Mouse (Mus musculus) midbrain, embryonic 11.5 days (tissue): ENCODE data around the gene Prkab1. TPM values are rescaled to one million over a fixed set of nuclear protein-coding genes. Genes with fewer than 3 reads are reported as not detected.
A peak's percentile ranks its signal among the peaks of the same experiment; 100 is the strongest.

ENCODE experiments used
- ATAC-seq: fragments of 200-750 bp; cut with Nextera tagmentation; 2 replicates; pipeline ENCODE4 v1.8.0; 2017; ENCODE audit warnings: moderate TSS enrichment, moderate library complexity; ENCODE audit not compliant: low FRiP score
- DNase-seq: peaks from one replicate; pipeline ENCODE4 v3.0.0; 2015; ENCODE audit warnings: low spot score; ENCODE audit errors: missing footprints
- H3K27ac ChIP-seq: fragments of 300-500 bp; sonication (generic); 2 replicates; pipeline ENCODE4 v1.5.1; 2014; ENCODE audit warnings: low read depth, low read length
- H3K27me3 ChIP-seq: fragments of 300-500 bp; sonication (generic); 2 replicates; pipeline ENCODE4 v1.6.1; 2014; ENCODE audit warnings: mild to moderate bottlenecking, low read length, moderate library complexity, mixed read lengths; ENCODE audit not compliant: control insufficient read depth, insufficient read depth
- H3K36me3 ChIP-seq: fragments of 300-500 bp; sonication (generic); 2 replicates; pipeline ENCODE4 v1.6.1; 2014; ENCODE audit warnings: mild to moderate bottlenecking, low read length, moderate library complexity, mixed read lengths; ENCODE audit not compliant: control insufficient read depth, insufficient read depth
- H3K4me1 ChIP-seq: fragments of 300-500 bp; sonication (generic); 2 replicates; pipeline ENCODE4 v1.6.1; 2014; ENCODE audit warnings: low read length; ENCODE audit not compliant: control insufficient read depth, insufficient read depth
- H3K4me2 ChIP-seq: fragments of 300-500 bp; sonication (generic); 2 replicates; pipeline ENCODE4 v1.6.1; 2014; ENCODE audit warnings: mild to moderate bottlenecking, moderate library complexity
- H3K4me3 ChIP-seq: fragments of 300-500 bp; sonication (generic); 2 replicates; pipeline ENCODE4 v1.5.1; 2014; ENCODE audit warnings: low read depth, low read length
- H3K9ac ChIP-seq: fragments of 300-500 bp; sonication (generic); 2 replicates; pipeline ENCODE4 v1.6.1; 2014; ENCODE audit warnings: low read length
- H3K9me3 ChIP-seq: fragments of 300-500 bp; sonication (generic); 2 replicates; pipeline ENCODE4 v1.6.1; 2016; ENCODE audit warnings: low read length; ENCODE audit not compliant: control insufficient read depth
- WGBS: fragments of 180-500 bp; shearing (Covaris S2); extraction: QIAGEN DNeasy Blood & Tissue Kit; methylation state at CpG from one replicate; pipeline ENCODE4 v1.1.7; 2014; 5-methylcytosine and 5-hydroxymethylcytosine counted together
- polyA plus RNA-seq: library from polyadenylated mRNA; unstranded; fragments of >200 nt; fragmentation: Nextera tagmentation; extraction: Ambion mirVana; gene quantifications from 2 replicates; pipeline ENCODE4 v1.2.1, GENCODE M21; 2014

Prkab1 gene
- polyA plus RNA-seq, 1 experiment from 2014 or later = 55.4 TPM

DNA sequence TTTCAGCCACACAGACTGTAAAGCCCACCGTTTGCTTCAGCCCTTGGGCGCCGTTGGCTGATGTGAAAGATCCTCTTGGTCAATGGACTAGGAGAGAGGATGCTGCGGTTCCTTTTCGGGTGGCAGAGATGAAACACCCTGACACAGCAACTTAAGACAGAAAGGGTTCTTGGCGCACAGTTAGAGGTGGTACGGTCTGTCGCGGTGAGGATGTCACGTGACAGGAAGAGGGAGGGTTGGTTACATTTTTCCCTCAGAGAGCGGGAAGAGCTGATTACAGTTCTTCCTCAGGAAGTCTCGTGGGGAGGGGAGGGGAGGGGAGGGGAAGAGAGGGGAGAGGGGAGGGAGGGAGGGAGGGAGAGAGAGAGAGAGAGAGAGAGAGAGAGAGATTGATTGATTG lies 13.4 kb upstream of the Prkab1 start:
- 73% methylated on average over 11 of the region's 12 CpGs for WGBS
- H3K4me3 ChIP-seq = no peak overlapping the region
- H3K27me3 ChIP-seq = no peaks in the 10 kb centered on the region
- H3K27ac ChIP-seq = no peak overlapping the region
- no peaks in the 10 kb centered on the region for H3K9me3 ChIP-seq
- H3K4me2 ChIP-seq = no peak overlapping the region
- ATAC-seq (no peak), DNase-seq (no peak)
- no peak overlapping the region for H3K9ac ChIP-seq
- H3K36me3 ChIP-seq = no peaks in the 10 kb centered on the region
- H3K4me1 ChIP-seq = peaks cover 4% of the 10 kb centered on the region; the same call in 1 of the 2 replicates

DNA sequence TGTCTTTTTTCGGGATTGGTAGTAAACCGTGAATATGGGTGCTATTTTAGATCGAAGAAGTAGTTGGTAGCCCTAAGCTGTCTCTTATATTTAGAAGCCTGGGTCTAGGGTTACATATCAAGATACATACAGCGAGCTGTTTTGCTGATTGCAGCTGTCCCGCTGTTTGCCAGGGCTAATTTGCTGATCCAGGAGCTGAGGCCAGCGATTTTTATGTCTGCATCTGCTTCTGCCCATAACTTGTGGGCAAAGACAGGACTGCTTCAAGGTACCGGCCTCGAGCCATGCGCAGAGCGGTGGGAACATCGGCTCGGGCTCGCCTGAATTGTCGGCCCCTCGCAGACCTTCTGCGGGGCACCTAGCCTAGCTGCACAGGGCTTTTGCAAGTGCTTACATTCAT lies 12.2 kb upstream of the Prkab1 start:
- Histone ChIP-seq H3K9ac (no peak overlapping the region), H3K4me3 (no peak overlapping the region), H3K4me2 (no peak overlapping the region), H3K36me3 (no peaks in the 10 kb centered on the region), H3K27ac (no peak overlapping the region), H3K4me1 (peaks cover 4% of the 10 kb centered on the region; the same call in 1 of the 2 replicates), H3K9me3 (no peaks in the 10 kb centered on the region), H3K27me3 (no peaks in the 10 kb centered on the region)
- WGBS = 55% methylated on average over 16 of the region's 16 CpGs
- no peak for DNase-seq
- no peak for ATAC-seq

DNA sequence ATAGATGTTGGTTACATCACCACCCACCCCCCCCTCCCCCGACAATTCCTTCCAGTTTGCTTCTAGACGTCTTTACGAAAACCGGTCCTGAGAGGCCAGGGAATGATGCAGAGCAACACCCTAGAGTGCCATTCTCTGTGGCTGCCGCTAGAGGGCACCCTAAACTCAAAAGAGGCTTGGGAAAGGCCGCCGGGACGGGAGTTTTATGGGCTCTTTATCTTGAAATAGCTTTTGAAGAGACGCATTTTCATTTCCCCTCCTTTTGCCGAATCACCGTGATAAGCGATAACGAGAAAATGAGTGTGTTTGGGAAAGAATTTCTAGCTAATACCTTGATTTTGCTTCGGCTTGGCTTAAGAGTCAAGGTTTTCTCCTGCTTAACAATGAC lies 6.9 kb upstream of the Prkab1 start:
- ATAC-seq (no peak; the same call in 1 of the 2 replicates), DNase-seq (peak; percentile 95)
- Histone ChIP-seq H3K4me2 (peak overlapping the region; percentile 25; the same call in 1 of the 2 replicates), H3K27me3 (no peaks in the 10 kb centered on the region), H3K27ac (no peak overlapping the region), H3K4me3 (no peak overlapping the region), H3K4me1 (peaks cover 2% of the 10 kb centered on the region; the same call in 1 of the 2 replicates), H3K9ac (no peak overlapping the region), H3K36me3 (no peaks in the 10 kb centered on the region), H3K9me3 (no peaks in the 10 kb centered on the region)
- WGBS = 3% methylated on average over 14 of the region's 14 CpGs

DNA sequence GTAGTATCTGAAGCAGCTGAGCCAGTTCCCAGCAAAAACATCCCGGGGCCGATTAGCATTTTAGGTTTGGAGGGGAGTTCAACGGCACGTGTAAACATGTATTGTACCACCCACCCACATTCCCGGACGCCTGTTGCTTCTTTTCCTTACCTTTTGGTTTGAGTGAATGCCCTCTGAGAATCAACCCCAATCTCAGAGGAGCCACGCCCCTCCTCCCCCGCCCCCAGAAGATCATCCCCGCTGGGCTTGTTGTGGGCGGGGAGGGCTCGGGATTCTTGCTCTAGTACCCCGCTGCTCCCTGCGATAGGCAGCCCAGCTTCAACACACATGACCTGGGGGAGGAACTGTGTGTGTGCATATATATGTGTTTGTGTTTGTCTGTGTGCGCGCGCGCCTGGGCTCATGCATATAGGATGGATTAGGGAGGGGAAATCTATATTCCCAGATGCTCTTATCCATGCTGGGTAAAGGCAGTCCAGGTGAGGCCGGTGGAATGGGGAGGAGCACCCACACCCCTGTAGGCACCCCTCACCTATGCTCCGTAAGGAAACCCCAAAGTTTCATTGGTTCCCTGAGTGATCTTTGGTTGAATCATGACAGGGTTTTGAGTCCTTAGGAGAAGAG lies 6.4 kb upstream of the Prkab1 start:
- H3K4me3 ChIP-seq = no peak overlapping the region
- no peak overlapping the region for H3K9ac ChIP-seq
- no peak overlapping the region for H3K27ac ChIP-seq
- no peaks in the 10 kb centered on the region for H3K27me3 ChIP-seq
- DNase-seq (no peak), ATAC-seq (peak; percentile 50; the same call in 1 of the 2 replicates)
- 4% methylated on average over 19 of the region's 19 CpGs for WGBS
- no peaks in the 10 kb centered on the region for H3K9me3 ChIP-seq
- H3K4me2 ChIP-seq = peak overlapping the region; percentile 25; the same call in 1 of the 2 replicates
- peaks cover 2% of the 10 kb centered on the region; the same call in 1 of the 2 replicates for H3K4me1 ChIP-seq
- no peaks in the 10 kb centered on the region for H3K36me3 ChIP-seq

DNA sequence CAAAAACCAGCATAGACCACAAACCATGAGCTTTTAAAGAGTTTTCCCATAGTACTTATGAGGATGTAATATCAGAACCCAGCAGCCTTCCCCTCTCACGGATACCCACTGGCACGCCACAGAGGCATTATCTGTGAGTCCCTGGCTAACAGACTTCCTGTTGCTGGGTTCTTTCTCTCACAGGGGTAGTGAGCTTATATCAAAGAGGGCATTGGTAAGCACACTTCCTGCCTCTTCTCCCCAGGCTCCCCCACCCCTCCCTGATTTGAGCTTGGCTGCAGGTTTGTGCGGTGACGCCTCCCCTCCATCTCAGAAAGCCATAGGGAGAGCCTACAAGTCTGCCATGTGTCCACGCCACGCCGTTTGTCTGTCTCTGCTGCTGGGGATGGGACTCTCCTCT lies 4.8 kb upstream of the Prkab1 start:
- H3K9me3 ChIP-seq = no peaks in the 10 kb centered on the region
- DNase-seq (no peak), ATAC-seq (no peak)
- H3K9ac ChIP-seq = no peak overlapping the region
- no peak overlapping the region for H3K4me2 ChIP-seq
- 82% methylated on average over 7 of the region's 7 CpGs for WGBS
- peaks cover 2% of the 10 kb centered on the region; the same call in 1 of the 2 replicates for H3K4me1 ChIP-seq
- no peaks in the 10 kb centered on the region for H3K27me3 ChIP-seq
- H3K27ac ChIP-seq = no peak overlapping the region
- no peaks in the 10 kb centered on the region for H3K36me3 ChIP-seq
- H3K4me3 ChIP-seq = no peak overlapping the region

DNA sequence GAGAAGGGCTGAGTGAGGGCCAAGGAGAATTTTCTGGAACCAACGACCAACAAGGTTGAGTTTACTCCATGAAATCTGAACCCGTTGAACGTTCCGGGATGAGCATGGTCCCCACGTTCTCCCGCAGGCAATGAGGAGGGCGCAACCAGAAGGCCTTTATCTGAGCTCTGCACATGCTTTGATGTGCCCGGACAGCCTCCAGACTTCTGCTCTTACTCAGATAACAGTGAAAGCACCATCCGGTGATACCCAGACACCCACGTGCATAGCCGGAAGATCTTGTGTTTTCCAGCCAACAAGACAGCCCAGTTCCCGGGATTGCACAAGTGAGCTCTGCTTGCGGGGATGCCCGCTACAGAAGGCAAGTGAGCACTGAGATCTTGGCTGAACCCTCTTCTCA lies 2.3 kb upstream of the Prkab1 start:
- DNase-seq (peak; percentile 28), ATAC-seq (no peak)
- 89% methylated on average over 14 of the region's 14 CpGs for WGBS
- Histone ChIP-seq H3K27ac (no peak overlapping the region), H3K4me3 (no peak overlapping the region), H3K4me1 (peaks cover 9% of the 10 kb centered on the region), H3K27me3 (no peaks in the 10 kb centered on the region), H3K9ac (no peak overlapping the region), H3K4me2 (no peak overlapping the region), H3K9me3 (no peaks in the 10 kb centered on the region), H3K36me3 (no peaks in the 10 kb centered on the region)

DNA sequence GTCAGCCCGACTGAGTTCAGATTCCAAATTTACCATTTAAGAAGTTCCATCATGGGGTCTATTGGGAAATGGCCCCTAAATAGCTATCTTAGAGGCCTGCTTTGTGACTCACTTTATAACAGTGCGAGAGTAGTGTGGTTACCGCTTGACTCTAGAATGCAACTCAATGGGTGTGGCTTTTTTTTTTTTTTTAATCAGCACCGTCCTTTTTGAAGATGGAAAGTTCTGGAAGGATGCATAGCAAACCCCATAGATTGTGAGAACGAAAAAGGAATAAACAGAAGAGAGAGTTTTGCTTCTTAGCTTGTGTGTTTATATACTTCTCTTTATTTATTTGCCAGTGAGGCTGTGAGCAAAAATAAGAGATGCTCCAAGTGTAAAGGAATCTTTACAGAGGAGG lies 1.8 kb upstream of the Prkab1 start:
- Histone ChIP-seq H3K36me3 (no peaks in the 10 kb centered on the region), H3K4me1 (peaks cover 9% of the 10 kb centered on the region), H3K9me3 (no peaks in the 10 kb centered on the region), H3K4me2 (no peak overlapping the region), H3K9ac (no peak overlapping the region), H3K4me3 (no peak overlapping the region), H3K27ac (no peak overlapping the region), H3K27me3 (no peaks in the 10 kb centered on the region)
- DNase-seq = no peak
- no peak for ATAC-seq
- 85% methylated on average over 5 of the region's 5 CpGs for WGBS

DNA sequence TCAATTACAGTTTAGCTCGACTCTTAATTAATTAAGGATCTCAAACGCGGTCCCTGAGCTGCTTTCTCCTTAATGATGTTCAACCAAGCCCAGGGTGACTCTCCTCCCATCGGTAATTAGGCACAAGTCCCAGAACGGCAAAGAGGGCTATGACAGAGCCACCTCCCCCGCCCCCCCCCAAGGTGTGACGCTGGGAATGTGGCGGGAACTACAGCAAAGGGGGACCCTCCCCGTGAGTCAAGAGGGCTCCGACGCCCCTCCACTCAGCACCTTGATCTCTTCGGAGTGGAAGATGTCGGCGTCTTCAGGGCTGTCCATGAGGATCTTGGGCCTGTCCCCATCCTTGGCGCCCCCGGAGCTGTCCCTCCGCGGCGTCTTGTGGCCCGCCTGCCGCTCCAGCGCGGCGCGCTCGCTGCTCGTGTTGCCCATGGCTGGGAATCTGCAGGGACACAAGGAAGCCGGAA lies 455 bp downstream of the Prkab1 start:
- Histone ChIP-seq H3K27ac (no peak overlapping the region; the same call in 1 of the 2 replicates), H3K9ac (peak overlapping the region; percentile 87), H3K4me3 (peak overlapping the region; percentile 86), H3K36me3 (peaks cover 12% of the 10 kb centered on the region; the same call in 1 of the 2 replicates), H3K27me3 (no peaks in the 10 kb centered on the region), H3K4me1 (peaks cover 7% of the 10 kb centered on the region), H3K4me2 (peak overlapping the region; percentile 91), H3K9me3 (no peaks in the 10 kb centered on the region)
- ATAC-seq = peak; percentile 78
- WGBS = under 1% methylated on average over 28 of the region's 28 CpGs
- no peak for DNase-seq

DNA sequence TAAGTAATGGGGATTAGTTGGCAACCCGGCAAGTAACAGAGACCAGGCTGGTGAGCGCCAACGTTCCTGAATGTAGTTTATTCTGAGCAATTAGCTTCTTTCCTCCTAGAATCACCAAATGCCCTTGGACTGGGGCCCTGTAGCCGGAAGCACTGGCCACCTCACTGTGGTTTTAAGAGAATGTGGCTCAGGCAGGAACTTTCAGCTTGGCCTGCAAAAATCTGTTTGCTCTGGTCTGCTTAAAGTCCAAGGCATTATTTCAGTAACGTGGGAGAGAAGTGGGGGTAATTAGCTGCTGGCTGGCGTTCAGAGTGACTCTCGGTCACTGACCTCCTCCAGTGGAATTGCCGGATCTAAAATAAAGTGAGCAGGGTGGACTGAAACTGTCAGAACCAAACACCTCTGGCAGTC lies 1.1 kb downstream of the Prkab1 start:
- Histone ChIP-seq H3K27me3 (no peaks in the 10 kb centered on the region), H3K27ac (no peak overlapping the region), H3K36me3 (peaks cover 14% of the 10 kb centered on the region), H3K4me1 (peaks cover 7% of the 10 kb centered on the region), H3K9ac (peak overlapping the region; percentile 87), H3K4me2 (peak overlapping the region; percentile 91), H3K9me3 (no peaks in the 10 kb centered on the region), H3K4me3 (peak overlapping the region; percentile 86)
- WGBS = 36% methylated on average over 8 of the region's 8 CpGs
- DNase-seq (no peak), ATAC-seq (no peak)
